Mouse (Mus musculus) neural tube, embryonic 11.5 days (tissue): ENCODE results near the gene Lrrc8b. TPM values are rescaled to one million over a fixed set of nuclear protein-coding genes. Genes with fewer than 3 reads are reported as not detected.

Experiments
- ATAC-seq: fragments of 200-750 bp; cut with Nextera tagmentation; 2 replicates; pipeline ENCODE4 v1.8.0; 2017; ENCODE audit warnings: moderate number of reproducible peaks, mild to moderate bottlenecking, moderate TSS enrichment, moderate library complexity; ENCODE audit not compliant: insufficient read depth, low FRiP score, low TSS enrichment
- DNase-seq: peaks from one replicate; pipeline ENCODE4 v3.0.0-alpha.2; 2015; ENCODE audit warnings: low spot score
- H3K27ac ChIP-seq: fragments of 300-500 bp; sonication (generic); 2 replicates; pipeline ENCODE4 v1.5.1; 2014; ENCODE audit warnings: low read depth, mild to moderate bottlenecking, low read length
- H3K27me3 ChIP-seq: fragments of 300-500 bp; sonication (generic); 2 replicates; pipeline ENCODE4 v1.6.1; 2014; ENCODE audit warnings: mild to moderate bottlenecking, low read length, mixed read lengths; ENCODE audit not compliant: control insufficient read depth, insufficient read depth
- H3K36me3 ChIP-seq: fragments of 300-500 bp; sonication (generic); 2 replicates; pipeline ENCODE4 v1.6.1; 2014; ENCODE audit warnings: mild to moderate bottlenecking, low read length, moderate library complexity, mixed read lengths; ENCODE audit not compliant: control insufficient read depth, insufficient read depth
- H3K4me1 ChIP-seq: fragments of 300-500 bp; sonication (generic); 2 replicates; pipeline ENCODE4 v1.6.1; 2014; ENCODE audit warnings: low read length, mixed read lengths; ENCODE audit not compliant: control insufficient read depth, insufficient read depth
- H3K4me2 ChIP-seq: fragments of 300-500 bp; sonication (generic); 2 replicates; pipeline ENCODE4 v1.6.1; 2014; ENCODE audit warnings: low read depth, mild to moderate bottlenecking, moderate library complexity
- H3K4me3 ChIP-seq: fragments of 300-500 bp; sonication (generic); 2 replicates; pipeline ENCODE4 v1.5.1; 2014; ENCODE audit warnings: low read depth, low read length
- H3K9ac ChIP-seq: fragments of 300-500 bp; sonication (generic); 2 replicates; pipeline ENCODE4 v1.6.1; 2014; ENCODE audit warnings: mild to moderate bottlenecking, low read length
- H3K9me3 ChIP-seq: fragments of 300-500 bp; sonication (generic); 2 replicates; pipeline ENCODE4 v1.6.1; 2016; ENCODE audit warnings: low read length; ENCODE audit not compliant: control insufficient read depth
- WGBS: fragments of 180-500 bp; shearing (Covaris S2); extraction: QIAGEN DNeasy Blood & Tissue Kit; methylation state at CpG from one replicate; pipeline ENCODE4 v1.1.7; 2014; 5-methylcytosine and 5-hydroxymethylcytosine counted together
- polyA plus RNA-seq: library from polyadenylated mRNA; unstranded; fragments of >200 nt; fragmentation: Nextera tagmentation; extraction: Ambion mirVana; gene quantifications from 2 replicates; pipeline ENCODE4 v1.2.1, GENCODE M21; 2014

The Lrrc8b gene
- polyA plus RNA-seq, 1 experiment from 2014 or later, result 14.8 TPM

- WGBS, result 94% methylated on average over 6 of the region's 6 CpGs
- no peak for DNase-seq
Measured at GRCm38 (mm10) chr5:105484247-105484646, 68.7 kb downstream of the Lrrc8b start.

GRCm38 (mm10) chr5:105484891-105485290 lies 69.3 kb downstream of the Lrrc8b start:
- no peak overlapping the region for H3K27ac ChIP-seq
- no peaks in the 10 kb centered on the region for H3K4me1 ChIP-seq
- no peak for ATAC-seq
- H3K27me3 ChIP-seq, result no peaks in the 10 kb centered on the region
- H3K9me3 ChIP-seq, result no peaks in the 10 kb centered on the region
- H3K9ac ChIP-seq, result no peak overlapping the region
- H3K4me3 ChIP-seq, result no peak overlapping the region
- DNase-seq, result no peak
- H3K36me3 ChIP-seq, result peaks cover 4% of the 10 kb centered on the region
- WGBS, result 96% methylated on average over 14 of the region's 14 CpGs
- H3K4me2 ChIP-seq, result no peak overlapping the region

More at GRCm38 (mm10) chr5:105484247-105484646, 68.7 kb downstream of the Lrrc8b start:
- Histone ChIP-seq H3K27me3 (no peaks in the 10 kb centered on the region), H3K4me3 (no peak overlapping the region), H3K4me2 (no peak overlapping the region), H3K36me3 (peaks cover 7% of the 10 kb centered on the region), H3K9me3 (no peaks in the 10 kb centered on the region), H3K4me1 (no peaks in the 10 kb centered on the region), H3K27ac (no peak overlapping the region), H3K9ac (no peak overlapping the region)
- no peak for ATAC-seq

GRCm38 (mm10) chr5:105490211-105490610 lies 74.6 kb downstream of the Lrrc8b start:
- no peaks in the 10 kb centered on the region for H3K27me3 ChIP-seq
- WGBS, result 87% methylated on average over 5 of the region's 5 CpGs
- H3K4me2 ChIP-seq, result no peak overlapping the region
- H3K27ac ChIP-seq, result no peak overlapping the region
- DNase-seq (no peak), ATAC-seq (no peak)
- H3K36me3 ChIP-seq, result no peaks in the 10 kb centered on the region
- 0 out of 2 replicates have a peak, but pooled peaks cover 3% of the 10 kb centered on the region for H3K4me1 ChIP-seq
- no peak overlapping the region for H3K9ac ChIP-seq
- H3K4me3 ChIP-seq, result no peak overlapping the region
- no peaks in the 10 kb centered on the region for H3K9me3 ChIP-seq

- no peak overlapping the region for H3K27ac ChIP-seq
- H3K9ac ChIP-seq, result no peak overlapping the region
- H3K9me3 ChIP-seq, result no peaks in the 10 kb centered on the region
- H3K36me3 ChIP-seq, result no peaks in the 10 kb centered on the region
- H3K4me2 ChIP-seq, result no peak overlapping the region
- H3K4me1 ChIP-seq, result peaks cover 11% of the 10 kb centered on the region; the same call in 1 of the 2 replicates
- H3K27me3 ChIP-seq, result no peaks in the 10 kb centered on the region
- no peak overlapping the region for H3K4me3 ChIP-seq
- DNase-seq, result no peak
- ATAC-seq, result no peak
- 68% methylated on average over 4 of the region's 4 CpGs for WGBS
Measured at GRCm38 (mm10) chr5:105491389-105491788, 75.8 kb downstream of the Lrrc8b start.

GRCm38 (mm10) chr5:105492367-105493246 lies 77.0 kb downstream of the Lrrc8b start:
- no peak overlapping the region for H3K27ac ChIP-seq
- H3K4me1 ChIP-seq, result peaks cover 11% of the 10 kb centered on the region; the same call in 1 of the 2 replicates
- no peaks in the 10 kb centered on the region for H3K27me3 ChIP-seq
- ATAC-seq (no peak), DNase-seq (no peak)
- no peak overlapping the region for H3K9ac ChIP-seq
- no peaks in the 10 kb centered on the region for H3K9me3 ChIP-seq
- H3K36me3 ChIP-seq, result no peaks in the 10 kb centered on the region
- WGBS, result 56% methylated on average over 10 of the region's 10 CpGs
- no peak overlapping the region for H3K4me3 ChIP-seq
- H3K4me2 ChIP-seq, result no peak overlapping the region

- H3K27me3 ChIP-seq, result no peaks in the 10 kb centered on the region
- ATAC-seq (no peak), DNase-seq (no peak)
- no peaks in the 10 kb centered on the region for H3K36me3 ChIP-seq
- H3K9me3 ChIP-seq, result no peaks in the 10 kb centered on the region
- 93% methylated on average over 7 of the region's 7 CpGs for WGBS
- H3K9ac ChIP-seq, result no peak overlapping the region
- peaks cover 11% of the 10 kb centered on the region for H3K4me1 ChIP-seq
- H3K4me3 ChIP-seq, result no peak overlapping the region
- H3K27ac ChIP-seq, result no peak overlapping the region
- H3K4me2 ChIP-seq, result no peak overlapping the region
Measured at GRCm38 (mm10) chr5:105493377-105493776, 77.8 kb downstream of the Lrrc8b start.

- no peak overlapping the region for H3K27ac ChIP-seq
- WGBS, result 38% methylated on average over 10 of the region's 10 CpGs
Measured at GRCm38 (mm10) chr5:105494246-105494917, 78.8 kb downstream of the Lrrc8b start.

GRCm38 (mm10) chr5:105494918-105495901 lies 79.6 kb downstream of the Lrrc8b start:
- ATAC-seq (peak; percentile 87), DNase-seq (peak; percentile 81)
- Histone ChIP-seq H3K27me3 (no peaks in the 10 kb centered on the region), H3K4me1 (peaks cover 14% of the 10 kb centered on the region), H3K4me2 (peak overlapping the region; percentile 27), H3K4me3 (0 out of 2 replicates have a peak overlapping the region, but pooled peaks have one; percentile 1), H3K27ac (no peak overlapping the region), H3K36me3 (no peaks in the 10 kb centered on the region), H3K9ac (no peak overlapping the region), H3K9me3 (no peaks in the 10 kb centered on the region)
- WGBS, result 6% methylated on average over 24 of the region's 24 CpGs

More at GRCm38 (mm10) chr5:105494246-105494917, 78.8 kb downstream of the Lrrc8b start:
- Histone ChIP-seq H3K36me3 (no peaks in the 10 kb centered on the region), H3K9ac (no peak overlapping the region), H3K9me3 (no peaks in the 10 kb centered on the region), H3K4me3 (no peak overlapping the region), H3K4me2 (peak overlapping the region; percentile 27), H3K4me1 (peaks cover 14% of the 10 kb centered on the region), H3K27me3 (no peaks in the 10 kb centered on the region)
- ATAC-seq (no peak), DNase-seq (no peak)
